Mouse (Mus musculus): Measurements from ENCODE around the gene Gpr26.

DNA sequence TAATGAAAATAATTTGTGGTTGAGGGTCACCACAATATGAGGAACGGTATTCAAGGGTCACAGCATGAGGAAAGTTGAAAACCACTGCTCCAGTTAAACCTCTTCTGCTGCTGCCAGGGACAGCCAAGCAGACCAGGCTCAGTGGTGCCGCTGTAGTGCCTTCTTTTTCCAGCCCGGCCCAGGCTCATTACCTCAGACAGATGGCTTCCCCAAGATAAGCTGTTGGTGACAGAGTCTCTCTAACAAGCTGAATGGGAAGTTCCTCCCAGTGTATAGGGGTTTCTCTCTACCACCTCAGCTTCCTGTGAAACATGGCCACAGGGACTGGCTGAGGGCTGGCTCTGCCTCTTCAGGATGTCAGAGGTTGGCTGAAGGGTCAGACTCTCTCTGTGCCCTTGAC is 4.0 kb downstream of the Gpr26 start:
- TF ChIP-seq GATA1 (IDR thresholded peaks at IDR 0.05; ENCODE audit: low read length) (no peak), TAL1 (IDR thresholded peaks at IDR 0.05; ENCODE audit: low read length) (no peak)
